Mouse (Mus musculus): ENCODE measurements around the gene Cachd1. TPM values are rescaled to one million over a fixed set of nuclear protein-coding genes. Genes with fewer than 3 reads are reported as not detected.

Cachd1 gene
- polyA plus RNA-seq, 1 experiment from 2014 or later = 12.1 TPM

DNA sequence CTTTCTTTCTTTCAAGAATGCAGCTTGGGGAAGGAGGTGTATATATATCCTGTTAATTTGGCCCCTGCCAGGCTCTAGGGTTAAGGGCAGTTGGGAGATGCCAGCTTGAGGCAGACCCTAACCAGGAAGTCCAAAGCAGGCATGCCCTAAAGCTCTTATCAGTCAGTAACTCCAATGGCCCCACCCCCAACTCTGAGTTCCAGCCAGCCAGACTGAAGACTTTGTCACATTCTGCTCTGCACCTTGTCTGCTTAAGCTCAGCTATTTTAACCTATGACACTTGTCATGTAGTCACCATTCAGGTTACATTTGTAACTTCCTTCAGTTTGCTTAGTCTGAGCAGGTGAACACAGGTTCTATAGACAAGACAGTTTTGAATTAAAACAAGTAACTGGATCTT lies 117.3 kb downstream of the Cachd1 start:
- no peaks in the 10 kb centered on the region; the same call in 1 of the 2 replicates for H3K4me1 ChIP-seq (replicated peaks; ENCODE audit: control insufficient read depth, insufficient read depth, low read length)
- ATAC-seq (replicated peaks; ENCODE audit: low FRiP score) = no peak
- H3K27me3 ChIP-seq (replicated peaks; ENCODE audit: control insufficient read depth, insufficient read depth, low read length) = no peaks in the 10 kb centered on the region
- no peaks in the 10 kb centered on the region for H3K36me3 ChIP-seq (ENCODE audit: control insufficient read depth, insufficient read depth, low read length)
- H3K4me2 ChIP-seq = no peak overlapping the region
- no peak overlapping the region for H3K27ac ChIP-seq (ENCODE audit: low read depth, low read length)
- DNase-seq (ENCODE audit: low spot score) = no peak
- H3K4me3 ChIP-seq (ENCODE audit: low read depth, low read length) = no peak overlapping the region
- H3K9ac ChIP-seq (ENCODE audit: low read depth, low read length) = no peak overlapping the region
- H3K9me3 ChIP-seq (ENCODE audit: control insufficient read depth, low read length) = no peaks in the 10 kb centered on the region

DNA sequence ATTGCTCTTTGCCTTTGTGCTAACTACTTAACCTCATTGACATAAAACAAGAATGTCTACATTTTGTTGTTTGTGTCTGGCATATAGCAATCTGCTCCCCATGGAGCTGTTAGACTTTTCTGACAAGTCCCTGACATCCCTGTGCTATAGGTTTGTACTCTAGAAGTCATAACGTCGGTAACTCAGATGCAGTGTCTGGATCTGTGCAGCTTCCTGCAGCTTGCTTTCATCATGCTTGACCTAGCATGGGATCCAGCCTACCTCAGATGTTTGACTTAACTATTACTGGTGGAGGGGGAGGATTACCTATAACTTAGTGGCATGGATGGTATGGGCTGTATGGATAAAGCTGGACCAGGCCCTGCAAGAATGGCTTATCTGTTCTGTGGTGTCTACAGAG lies 117.7 kb downstream of the Cachd1 start:
- Histone ChIP-seq H3K27ac (ENCODE audit: low read depth, low read length) (no peak overlapping the region), H3K4me2 (no peak overlapping the region), H3K4me3 (ENCODE audit: low read depth, low read length) (no peak overlapping the region), H3K4me1 (replicated peaks; ENCODE audit: control insufficient read depth, insufficient read depth, low read length) (no peaks in the 10 kb centered on the region; the same call in 1 of the 2 replicates), H3K27me3 (replicated peaks; ENCODE audit: control insufficient read depth, insufficient read depth, low read length) (no peaks in the 10 kb centered on the region), H3K36me3 (ENCODE audit: control insufficient read depth, insufficient read depth, low read length) (no peaks in the 10 kb centered on the region), H3K9ac (ENCODE audit: low read depth, low read length) (no peak overlapping the region), H3K9me3 (ENCODE audit: control insufficient read depth, low read length) (no peaks in the 10 kb centered on the region)
- 87% methylated on average over 2 of the region's 2 CpGs for WGBS
- DNase-seq (ENCODE audit: low spot score) (no peak), ATAC-seq (replicated peaks; ENCODE audit: low FRiP score) (no peak)

DNA sequence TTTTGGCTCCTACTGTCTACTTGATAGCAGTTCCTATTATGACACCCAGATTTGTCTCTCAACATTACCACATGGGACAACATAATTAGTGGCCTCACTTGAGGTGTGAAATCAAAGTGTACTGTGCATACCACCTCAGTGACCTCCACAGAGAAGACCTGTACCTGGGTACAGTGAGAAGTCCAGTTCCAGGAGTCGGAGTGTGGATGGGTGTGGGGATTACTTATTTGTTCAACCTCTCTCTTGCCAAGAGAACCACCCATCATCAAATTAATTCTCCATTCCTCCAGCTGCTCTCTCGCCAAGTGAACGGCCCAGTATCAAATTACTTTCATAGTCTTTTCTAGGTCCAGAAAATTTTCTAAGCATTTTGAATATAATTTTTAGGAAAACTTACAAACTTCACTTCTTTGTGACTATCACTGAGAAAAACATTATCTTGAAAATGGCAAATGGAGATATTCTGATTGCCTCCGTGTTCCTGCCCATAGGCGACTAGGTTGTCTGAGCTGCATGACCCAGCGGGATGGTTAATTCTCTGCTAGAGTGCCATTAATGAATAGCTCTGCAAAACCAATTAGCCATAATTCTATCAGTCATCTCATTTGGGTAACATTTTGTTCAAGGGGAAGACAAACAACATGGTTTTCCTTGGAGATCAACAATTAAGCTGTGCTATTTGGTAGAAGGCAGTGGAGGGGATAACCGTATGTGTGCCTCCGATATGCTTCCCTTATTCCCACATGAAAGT lies 120.0 kb downstream of the Cachd1 start:
- DNase-seq (ENCODE audit: low spot score) (no peak), ATAC-seq (replicated peaks; ENCODE audit: low FRiP score) (no peak)
- H3K9me3 ChIP-seq (ENCODE audit: control insufficient read depth, low read length) = no peaks in the 10 kb centered on the region
- WGBS = 87% methylated on average over 8 of the region's 8 CpGs
- no peaks in the 10 kb centered on the region; the same call in 1 of the 2 replicates for H3K4me1 ChIP-seq (replicated peaks; ENCODE audit: control insufficient read depth, insufficient read depth, low read length)
- H3K9ac ChIP-seq (ENCODE audit: low read depth, low read length) = no peak overlapping the region
- no peaks in the 10 kb centered on the region for H3K27me3 ChIP-seq (replicated peaks; ENCODE audit: control insufficient read depth, insufficient read depth, low read length)
- H3K36me3 ChIP-seq (ENCODE audit: control insufficient read depth, insufficient read depth, low read length) = no peaks in the 10 kb centered on the region
- H3K27ac ChIP-seq (ENCODE audit: low read depth, low read length) = no peak overlapping the region
- H3K4me2 ChIP-seq = no peak overlapping the region
- no peak overlapping the region for H3K4me3 ChIP-seq (ENCODE audit: low read depth, low read length)

DNA sequence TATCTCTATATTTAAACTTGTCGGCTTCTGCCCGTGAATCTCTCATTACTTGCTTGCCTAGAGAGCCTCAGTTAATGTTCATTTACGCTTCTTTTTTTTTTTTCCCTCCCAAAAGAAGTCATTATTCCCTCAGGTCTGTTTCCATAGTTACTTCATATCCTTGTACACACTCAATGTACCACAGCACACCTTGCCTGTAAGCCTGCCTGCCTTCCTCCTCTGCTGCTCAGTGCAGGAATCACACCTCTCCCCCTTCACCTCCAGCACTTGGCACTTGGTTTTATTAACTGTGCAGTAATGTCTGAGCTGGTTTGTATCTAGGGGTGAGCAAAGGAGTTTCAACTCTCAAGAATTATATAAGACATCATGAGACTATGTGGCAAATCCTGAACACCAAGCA lies 121.5 kb downstream of the Cachd1 start:
- DNase-seq (ENCODE audit: low spot score) (no peak), ATAC-seq (replicated peaks; ENCODE audit: low FRiP score) (no peak)
- H3K27me3 ChIP-seq (replicated peaks; ENCODE audit: control insufficient read depth, insufficient read depth, low read length) = no peaks in the 10 kb centered on the region
- H3K9ac ChIP-seq (ENCODE audit: low read depth, low read length) = no peak overlapping the region
- H3K36me3 ChIP-seq (ENCODE audit: control insufficient read depth, insufficient read depth, low read length) = no peaks in the 10 kb centered on the region
- H3K9me3 ChIP-seq (ENCODE audit: control insufficient read depth, low read length) = no peaks in the 10 kb centered on the region
- WGBS = 95% methylated on average over 3 of the region's 3 CpGs
- H3K4me3 ChIP-seq (ENCODE audit: low read depth, low read length) = no peak overlapping the region
- H3K27ac ChIP-seq (ENCODE audit: low read depth, low read length) = no peak overlapping the region
- no peaks in the 10 kb centered on the region; the same call in 1 of the 2 replicates for H3K4me1 ChIP-seq (replicated peaks; ENCODE audit: control insufficient read depth, insufficient read depth, low read length)
- H3K4me2 ChIP-seq = no peak overlapping the region

DNA sequence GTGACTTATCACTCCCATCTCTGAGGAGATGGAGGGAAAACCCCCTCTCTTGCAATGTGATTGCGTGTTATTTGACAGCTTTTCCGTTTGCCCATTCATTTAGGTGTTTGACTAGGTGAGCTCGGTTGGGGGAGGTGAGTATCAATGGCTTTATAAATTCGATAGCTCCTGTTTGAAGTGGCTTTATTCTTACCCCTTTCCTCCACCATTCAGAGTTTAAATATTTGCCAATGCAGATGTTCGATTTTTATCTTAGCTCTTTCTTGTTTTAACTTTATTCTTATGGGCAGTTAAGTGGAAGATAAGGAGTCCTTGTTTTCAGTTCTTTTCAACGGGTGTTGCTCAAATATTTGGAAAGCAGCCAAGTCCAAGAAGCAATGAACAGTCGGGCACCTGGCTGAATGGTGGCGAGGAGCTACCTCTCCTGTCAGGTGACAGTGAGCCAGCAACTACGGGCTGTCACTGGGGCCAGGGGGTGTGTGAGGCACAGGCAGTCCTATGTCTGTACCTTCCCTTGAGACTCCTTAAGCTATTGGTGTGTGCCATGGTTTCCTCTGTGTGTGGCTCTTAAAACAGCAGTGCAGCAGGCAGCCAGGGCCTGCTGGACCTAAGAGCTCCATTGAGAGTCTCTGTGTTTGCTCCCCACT lies 133.3 kb downstream of the Cachd1 start:
- no peaks in the 10 kb centered on the region for H3K9me3 ChIP-seq (ENCODE audit: control insufficient read depth, low read length)
- DNase-seq (ENCODE audit: low spot score) = no peak
- 0 out of 2 replicates have a peak, but pooled peaks cover 5% of the 10 kb centered on the region for H3K4me1 ChIP-seq (replicated peaks; ENCODE audit: control insufficient read depth, insufficient read depth, low read length)
- H3K27me3 ChIP-seq (replicated peaks; ENCODE audit: control insufficient read depth, insufficient read depth, low read length) = no peaks in the 10 kb centered on the region
- H3K27ac ChIP-seq (ENCODE audit: low read depth, low read length) = no peak overlapping the region
- H3K4me3 ChIP-seq (ENCODE audit: low read depth, low read length) = no peak overlapping the region
- ATAC-seq (replicated peaks; ENCODE audit: low FRiP score) = no peak
- no peak overlapping the region for H3K4me2 ChIP-seq
- H3K36me3 ChIP-seq (ENCODE audit: control insufficient read depth, insufficient read depth, low read length) = no peaks in the 10 kb centered on the region
- no peak overlapping the region for H3K9ac ChIP-seq (ENCODE audit: low read depth, low read length)
- 59% methylated on average over 9 of the region's 9 CpGs for WGBS

GRCm38 (mm10) chr4:100910605-100911330 lies 134.3 kb downstream of the Cachd1 start:
- Histone ChIP-seq H3K4me2 (no peak overlapping the region), H3K4me1 (replicated peaks; ENCODE audit: control insufficient read depth, insufficient read depth, low read length) (0 out of 2 replicates have a peak, but pooled peaks cover 5% of the 10 kb centered on the region), H3K27me3 (replicated peaks; ENCODE audit: control insufficient read depth, insufficient read depth, low read length) (no peaks in the 10 kb centered on the region), H3K9ac (ENCODE audit: low read depth, low read length) (no peak overlapping the region), H3K36me3 (ENCODE audit: control insufficient read depth, insufficient read depth, low read length) (no peaks in the 10 kb centered on the region), H3K27ac (ENCODE audit: low read depth, low read length) (no peak overlapping the region), H3K4me3 (ENCODE audit: low read depth, low read length) (no peak overlapping the region), H3K9me3 (ENCODE audit: control insufficient read depth, low read length) (no peaks in the 10 kb centered on the region)
- ATAC-seq (replicated peaks; ENCODE audit: low FRiP score) (no peak), DNase-seq (ENCODE audit: low spot score) (no peak)
- WGBS = 45% methylated on average over 11 of the region's 11 CpGs

GRCm38 (mm10) chr4:100911658-100912057 lies 135.2 kb downstream of the Cachd1 start:
- 9% methylated on average over 3 of the region's 3 CpGs for WGBS
- Histone ChIP-seq H3K27me3 (replicated peaks; ENCODE audit: control insufficient read depth, insufficient read depth, low read length) (no peaks in the 10 kb centered on the region), H3K27ac (ENCODE audit: low read depth, low read length) (no peak overlapping the region), H3K36me3 (ENCODE audit: control insufficient read depth, insufficient read depth, low read length) (no peaks in the 10 kb centered on the region), H3K4me1 (replicated peaks; ENCODE audit: control insufficient read depth, insufficient read depth, low read length) (0 out of 2 replicates have a peak, but pooled peaks cover 5% of the 10 kb centered on the region), H3K9me3 (ENCODE audit: control insufficient read depth, low read length) (no peaks in the 10 kb centered on the region), H3K4me2 (no peak overlapping the region), H3K9ac (ENCODE audit: low read depth, low read length) (no peak overlapping the region), H3K4me3 (ENCODE audit: low read depth, low read length) (no peak overlapping the region)
- DNase-seq (ENCODE audit: low spot score) = no peak
- no peak for ATAC-seq (replicated peaks; ENCODE audit: low FRiP score)

DNA sequence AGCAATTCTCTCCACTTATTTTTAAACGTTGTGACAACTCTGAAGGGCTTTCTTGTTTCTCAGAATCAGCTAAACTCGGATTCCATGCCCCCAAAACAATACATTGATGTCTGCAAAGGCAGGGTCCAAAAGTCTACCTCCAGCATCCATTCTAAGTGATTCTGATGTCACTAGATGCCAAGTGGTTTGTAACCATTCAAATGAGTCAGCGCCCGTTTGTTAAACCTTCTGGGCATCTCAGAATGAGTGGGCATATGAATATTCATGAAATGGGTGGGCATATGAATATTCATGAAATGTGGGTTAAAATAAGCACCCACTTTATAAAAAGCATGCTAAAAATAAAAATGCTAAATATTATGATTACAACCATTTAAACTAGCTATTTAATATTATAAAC lies 137.2 kb downstream of the Cachd1 start:
- H3K4me2 ChIP-seq = no peak overlapping the region
- H3K4me1 ChIP-seq (replicated peaks; ENCODE audit: control insufficient read depth, insufficient read depth, low read length) = 0 out of 2 replicates have a peak, but pooled peaks cover 5% of the 10 kb centered on the region
- no peaks in the 10 kb centered on the region for H3K36me3 ChIP-seq (ENCODE audit: control insufficient read depth, insufficient read depth, low read length)
- no peak overlapping the region for H3K9ac ChIP-seq (ENCODE audit: low read depth, low read length)
- no peaks in the 10 kb centered on the region for H3K27me3 ChIP-seq (replicated peaks; ENCODE audit: control insufficient read depth, insufficient read depth, low read length)
- H3K9me3 ChIP-seq (ENCODE audit: control insufficient read depth, low read length) = no peaks in the 10 kb centered on the region
- H3K4me3 ChIP-seq (ENCODE audit: low read depth, low read length) = no peak overlapping the region
- ATAC-seq (replicated peaks; ENCODE audit: low FRiP score) = no peak
- H3K27ac ChIP-seq (ENCODE audit: low read depth, low read length) = no peak overlapping the region
- no peak for DNase-seq (ENCODE audit: low spot score)
- 83% methylated on average over 4 of the region's 4 CpGs for WGBS
